Mouse (Mus musculus) MEL (cell line): Measurements from ENCODE around the gene Usp49.

Experiments used
- BHLHE40 ChIP-seq: IDR thresholded peaks from 2 replicates; pipeline ENCODE4 v1.6.1; 2012; ENCODE audit warnings: low read depth, mild to moderate bottlenecking, inconsistent platforms, low read length, improper control_type of control experiment, borderline replicate concordance
- CHD1 ChIP-seq: IDR thresholded peaks from 2 replicates; pipeline ENCODE4 v1.6.1; 2012; ENCODE audit warnings: low read depth, mild to moderate bottlenecking, inconsistent platforms, low read length, improper control_type of control experiment
- CHD2 ChIP-seq: IDR thresholded peaks from 2 replicates; pipeline ENCODE4 v1.6.1; 2011; ENCODE audit warnings: low read length, improper control_type of control experiment
- CTCF ChIP-seq, 3 experiments: IDR thresholded peaks in 2 of 3; conservative IDR thresholded peaks in 1 of 3; 2 replicates each; pipeline ENCODE4 v1.5.1; 2011 to 2012; ENCODE audit warnings: low read length in 3 of 3, low read depth in 2 of 3, mild to moderate bottlenecking in 2 of 3, improper control_type of control experiment in 1 of 3, inconsistent platforms in 1 of 3, mixed read lengths in 1 of 3, moderate library complexity in 1 of 3; ENCODE audit not compliant: control insufficient read depth in 1 of 3, insufficient read depth in 1 of 3, poor library complexity in 1 of 3, severe bottlenecking in 1 of 3
- E2F4 ChIP-seq: IDR thresholded peaks from 2 replicates; pipeline ENCODE4 v1.6.1; 2011; ENCODE audit warnings: low read depth, low read length, improper control_type of control experiment, borderline replicate concordance
- JUND ChIP-seq: IDR thresholded peaks from 2 replicates; pipeline ENCODE4 v1.6.1; 2011; ENCODE audit warnings: low read depth, mild to moderate bottlenecking, improper control_type of control experiment, low read length
- MAFK ChIP-seq: IDR thresholded peaks from 2 replicates; pipeline ENCODE4 v1.6.1; 2011; ENCODE audit warnings: low read depth, mild to moderate bottlenecking, low read length, improper control_type of control experiment, borderline replicate concordance
- MAX ChIP-seq: IDR thresholded peaks from 2 replicates; pipeline ENCODE4 v1.6.1; 2011; ENCODE audit warnings: low read length, improper control_type of control experiment
- NRF1 ChIP-seq: IDR thresholded peaks from 2 replicates; pipeline ENCODE4 v1.6.1; 2014; ENCODE audit warnings: low read depth, mild to moderate bottlenecking, inconsistent platforms, low read length, improper control_type of control experiment, moderate library complexity; ENCODE audit not compliant: poor library complexity, insufficient read depth, severe bottlenecking
- POLR2A ChIP-seq, 2 experiments: IDR thresholded peaks; 2 replicates each; pipeline ENCODE4 v1.6.1; 2011 to 2012; ENCODE audit warnings: low read length in 2 of 2, mild to moderate bottlenecking in 2 of 2, control low read depth in 1 of 2, improper control_type of control experiment in 1 of 2, low read depth in 1 of 2, moderate library complexity in 1 of 2; ENCODE audit not compliant: control insufficient read depth in 1 of 2, insufficient read depth in 1 of 2, poor library complexity in 1 of 2
- SIN3A ChIP-seq: IDR thresholded peaks from 2 replicates; pipeline ENCODE4 v1.6.1; 2012; ENCODE audit warnings: low read length, improper control_type of control experiment, inconsistent platforms
- SMC3 ChIP-seq: IDR thresholded peaks from 2 replicates; pipeline ENCODE4 v1.6.1; 2011; ENCODE audit warnings: low read depth, low read length, improper control_type of control experiment
- USF1 ChIP-seq: IDR thresholded peaks from 2 replicates; pipeline ENCODE4 v1.6.1; 2014; ENCODE audit warnings: low read depth, mild to moderate bottlenecking, inconsistent platforms, low read length, improper control_type of control experiment, moderate library complexity

DNA sequence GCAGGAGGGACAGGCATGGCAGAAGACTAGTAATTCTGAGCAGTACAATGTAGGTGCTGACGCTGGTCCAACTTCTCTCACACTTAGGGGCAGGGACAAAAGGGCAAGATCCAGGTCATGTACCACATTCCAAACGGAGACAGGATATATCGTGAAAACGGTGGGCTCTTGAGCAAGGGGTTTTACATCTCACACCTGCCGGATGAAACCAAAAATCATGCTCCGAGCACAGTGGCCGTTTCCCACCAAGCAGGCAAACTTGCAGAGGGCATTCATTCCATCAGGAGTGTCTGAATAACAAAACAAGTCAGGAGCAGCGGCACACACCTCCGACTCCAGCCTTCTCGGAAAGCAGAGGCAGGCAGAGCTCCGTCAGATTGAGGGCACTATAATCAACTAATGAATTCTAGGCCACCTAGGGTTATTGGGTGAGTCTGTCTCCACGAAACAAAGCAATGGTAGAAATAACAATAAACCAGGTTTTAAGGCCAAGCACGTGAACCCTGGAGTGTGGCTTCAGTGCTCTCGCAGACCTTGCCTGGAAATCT lies 105.1 kb downstream of the Usp49 start:
- TF ChIP-seq USF1, result no peak
- TF ChIP-seq SMC3, result no peak
- no peak for TF ChIP-seq CHD1
- no peak for TF ChIP-seq NRF1
- TF ChIP-seq CTCF (IDR thresholded peaks at IDR 0.05 in 2 of 3, conservative IDR thresholded peaks at IDR 0.05 in 1 of 3; ENCODE audit: control insufficient read depth in 1 of 3, insufficient read depth in 1 of 3, low read depth in 2 of 3, low read length in 3 of 3, poor library complexity in 1 of 3, severe bottlenecking in 1 of 3), result no peak
- TF ChIP-seq JUND, result no peak
- TF ChIP-seq BHLHE40, result no peak
- no peak for TF ChIP-seq MAX
- no peak for TF ChIP-seq SIN3A
- TF ChIP-seq POLR2A (IDR thresholded peaks at IDR 0.05; ENCODE audit: control insufficient read depth in 1 of 2, insufficient read depth in 1 of 2, low read depth in 1 of 2, low read length in 2 of 2, poor library complexity in 1 of 2), result no peak
- no peak for TF ChIP-seq MAFK
- TF ChIP-seq CHD2, result no peak
- TF ChIP-seq E2F4, result no peak
